Mouse (Mus musculus): ENCODE data around the gene Mars.

DNA sequence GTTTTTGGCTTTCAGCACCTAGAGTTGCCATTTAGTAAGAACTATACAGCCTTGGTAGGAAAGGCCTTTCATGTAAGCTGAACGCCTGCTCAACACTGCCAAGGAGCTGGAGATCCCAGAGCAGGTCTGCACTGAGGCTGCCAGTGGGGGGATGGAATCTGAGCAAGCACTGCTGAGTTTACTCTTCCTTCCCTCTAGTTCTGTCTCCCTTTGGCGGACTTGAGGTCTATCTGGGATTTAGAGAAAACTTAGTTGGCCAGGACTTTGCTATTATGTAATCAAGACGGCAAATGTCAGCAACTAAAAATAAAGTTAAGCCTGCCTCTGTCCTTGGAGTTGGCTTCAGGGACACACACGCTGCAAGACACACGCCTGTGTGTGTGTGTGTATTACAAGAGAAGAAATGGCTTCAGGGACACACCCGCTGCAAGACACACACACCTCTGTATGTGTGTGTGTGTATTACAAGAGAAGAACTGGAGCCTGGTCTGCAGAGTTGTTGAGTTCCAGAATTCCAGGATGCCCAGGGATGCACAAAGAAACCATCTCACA lies 18.5 kb downstream of the Mars start:
- no peak for TF ChIP-seq CTCF (IDR thresholded peaks at IDR 0.05; ENCODE audit: control insufficient read depth, insufficient read depth, low read length)
- no peak for TF ChIP-seq POLR2A (IDR thresholded peaks at IDR 0.05; ENCODE audit: borderline replicate concordance, control insufficient read depth, low read depth, low read length)
